Mouse (Mus musculus): ENCODE measurements around the gene Hoxd1. TPM values are rescaled to one million over a fixed set of nuclear protein-coding genes. Genes with fewer than 3 reads are reported as not detected.

Hoxd1 gene
- polyA plus RNA-seq (2012; rRNA removed) = not detected in 2 replicates

GRCm38 (mm10) chr2:74762522-74763244, at the start of gene Hoxd1:
Hoxd1 (plus strand) TSS chr2:74762980.

GRCm38 (mm10) chr2:74726551-74726950, 36.2 kb upstream of the Hoxd1 start, which contains the start of gene Gm28230:
Gm28230 (plus strand) TSS chr2:74726728.

Other genes starting within 250 kb of the Hoxd1 start
- 1.2 and 2.8 TPM in 2 replicates for gene Lnpk, start 183.5 kb upstream of the Hoxd1 start, polyA plus RNA-seq (2012; rRNA removed)
- gene Evx2, start 103.4 kb upstream of the Hoxd1 start, polyA plus RNA-seq (2012; rRNA removed) = not detected in 2 replicates
- gene Hoxd13, start 94.7 kb upstream of the Hoxd1 start, polyA plus RNA-seq (2012; rRNA removed) = not detected in 2 replicates
- not detected in 2 replicates for gene Hoxd12, start 88.0 kb upstream of the Hoxd1 start, polyA plus RNA-seq (2012; rRNA removed)
- not detected in 2 replicates for gene Hoxd11, start 83.4 kb upstream of the Hoxd1 start, polyA plus RNA-seq (2012; rRNA removed)
- not detected in 2 replicates for gene Hoxd10, start 71.1 kb upstream of the Hoxd1 start, polyA plus RNA-seq (2012; rRNA removed)
- 0.48 and 0.73 TPM in 2 replicates for gene Hoxd9, start 65.3 kb upstream of the Hoxd1 start, polyA plus RNA-seq (2012; rRNA removed)
- gene Hoxd8, start 58.4 kb upstream of the Hoxd1 start, polyA plus RNA-seq (2012; rRNA removed) = 1.1 and 1.8 TPM in 2 replicates
- gene Hoxd3, start 51.1 kb upstream of the Hoxd1 start, polyA plus RNA-seq (2012; rRNA removed) = 0.61 and 0.75 TPM in 2 replicates
- 2.4 and 3.5 TPM in 2 replicates for gene Hoxd4, start 51.1 kb upstream of the Hoxd1 start, polyA plus RNA-seq (2012; rRNA removed)
- 0.24 and 0.62 TPM in 2 replicates for gene Gm28230, start 36.3 kb upstream of the Hoxd1 start, polyA plus RNA-seq (2012; rRNA removed)
- 27.2 and 76.7 TPM in 2 replicates for gene Mtx2, start 62.8 kb downstream of the Hoxd1 start, polyA plus RNA-seq (2012; rRNA removed)

All from stomach, adult 2 months (tissue).